Mouse (Mus musculus) right cerebral cortex, postnatal 36 days (tissue): Measurements from ENCODE around the gene Mypn.
A peak's percentile ranks its signal among the peaks of the same experiment; 100 is the strongest.

Experiments
- DNase-seq, 2 experiments: peaks; one replicate each; pipeline ENCODE4 v3.0.0; 2022; ENCODE audit warnings: low spot score in 2 of 2, mixed read lengths in 1 of 2

The Mypn gene

DNA sequence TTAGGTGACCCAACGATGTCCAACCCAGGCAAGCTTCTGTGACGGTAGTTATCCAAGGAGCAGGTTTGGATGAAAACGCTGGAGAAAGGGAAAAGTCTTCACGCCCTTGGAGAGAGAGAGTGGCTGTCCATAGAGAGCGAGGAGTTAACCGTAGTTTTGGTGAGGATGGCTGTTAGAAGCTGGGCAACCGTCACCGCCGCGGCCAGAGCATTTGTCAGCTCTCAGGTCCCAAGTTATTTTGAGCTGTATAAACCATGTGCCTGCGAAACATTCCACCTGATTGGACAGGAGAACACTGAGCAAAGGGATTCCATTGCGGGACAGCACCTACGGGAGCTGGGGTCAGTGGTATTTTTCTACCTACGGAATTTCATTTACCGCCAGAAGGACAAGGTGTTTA, at the start of gene Mypn:
Mypn (minus strand) TSS at position 225 of the 400 bp plus-strand sequence.
- DNase-seq, result no peak

DNA sequence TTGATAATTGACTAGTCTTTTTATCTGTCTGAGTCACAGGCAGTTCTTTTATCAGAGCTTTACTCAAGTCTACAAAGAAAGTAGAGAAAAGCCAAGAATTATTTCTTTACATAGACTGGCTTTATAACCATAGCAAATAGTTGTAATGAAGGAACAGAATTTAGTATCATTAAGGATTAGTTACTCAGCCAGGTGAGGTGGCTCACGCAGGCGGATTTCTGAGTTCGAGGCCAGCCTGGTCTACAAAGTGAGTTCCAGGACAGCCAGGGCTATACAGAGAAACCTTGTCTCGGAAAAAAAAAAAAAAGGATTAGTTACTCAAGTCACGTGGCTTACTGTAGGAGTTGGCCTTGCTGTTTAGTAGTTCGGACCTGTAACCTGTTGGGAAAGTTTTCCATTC, 44.7 kb upstream of the Mypn start:
- no peak for DNase-seq

DNA sequence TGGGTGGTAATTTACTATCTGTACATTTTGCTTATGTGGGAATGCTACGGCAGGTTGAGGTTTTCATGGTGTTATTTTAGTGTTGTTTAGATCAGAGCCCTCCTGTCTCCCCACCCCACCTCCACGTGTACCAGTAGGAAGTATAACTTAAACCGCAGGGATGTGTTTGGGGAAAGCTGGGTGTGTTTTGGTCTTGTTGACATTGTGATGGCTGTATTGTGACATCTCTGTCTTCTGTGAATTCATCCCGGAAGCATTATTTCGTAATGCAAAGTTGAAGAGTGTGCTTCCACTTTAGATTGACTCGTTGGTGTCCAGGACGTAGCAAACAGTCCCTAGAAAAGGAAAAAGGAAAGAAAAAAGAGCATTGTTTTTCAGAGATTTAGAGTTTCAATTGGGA, 43.7 kb upstream of the Mypn start:
- no peak for DNase-seq

DNA sequence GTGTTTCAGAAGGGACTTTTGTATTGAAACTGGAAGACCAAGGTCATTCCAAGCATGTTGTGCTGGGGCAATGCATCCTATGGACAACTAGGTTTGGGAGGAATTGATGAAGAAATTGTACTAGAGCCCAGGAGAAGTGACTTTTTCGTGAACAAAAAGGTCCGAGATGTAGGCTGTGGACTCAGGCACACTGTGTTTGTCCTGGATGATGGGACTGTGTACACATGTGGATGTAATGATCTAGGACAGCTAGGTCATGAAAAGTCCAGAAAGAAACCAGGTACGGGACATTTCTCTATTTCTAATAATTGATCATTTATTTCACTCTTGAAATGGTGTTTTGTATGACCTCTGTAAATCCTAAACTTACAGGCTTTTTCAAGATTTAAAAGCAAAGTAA, 42.1 kb upstream of the Mypn start:
- no peak for DNase-seq

DNA sequence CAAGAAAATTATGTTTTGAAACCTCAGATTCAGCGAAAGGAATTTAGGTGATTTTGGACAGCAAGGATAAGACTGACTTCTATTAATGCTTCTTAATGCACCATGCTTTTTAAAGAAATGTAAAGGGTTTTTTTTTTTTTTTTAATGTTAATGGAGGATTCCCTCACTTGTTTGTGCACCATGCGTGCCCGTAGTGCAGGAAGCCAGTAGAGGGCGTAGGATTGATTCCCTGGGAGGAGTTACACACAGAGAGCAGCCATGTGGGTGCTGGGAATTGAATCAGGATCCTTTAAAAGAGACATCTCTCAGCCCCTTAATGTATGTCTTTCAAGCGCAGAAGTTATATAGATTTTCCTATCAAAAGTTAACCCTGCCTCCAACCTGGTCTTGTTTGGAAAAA, 41.0 kb upstream of the Mypn start:
- DNase-seq, result no peak

DNA sequence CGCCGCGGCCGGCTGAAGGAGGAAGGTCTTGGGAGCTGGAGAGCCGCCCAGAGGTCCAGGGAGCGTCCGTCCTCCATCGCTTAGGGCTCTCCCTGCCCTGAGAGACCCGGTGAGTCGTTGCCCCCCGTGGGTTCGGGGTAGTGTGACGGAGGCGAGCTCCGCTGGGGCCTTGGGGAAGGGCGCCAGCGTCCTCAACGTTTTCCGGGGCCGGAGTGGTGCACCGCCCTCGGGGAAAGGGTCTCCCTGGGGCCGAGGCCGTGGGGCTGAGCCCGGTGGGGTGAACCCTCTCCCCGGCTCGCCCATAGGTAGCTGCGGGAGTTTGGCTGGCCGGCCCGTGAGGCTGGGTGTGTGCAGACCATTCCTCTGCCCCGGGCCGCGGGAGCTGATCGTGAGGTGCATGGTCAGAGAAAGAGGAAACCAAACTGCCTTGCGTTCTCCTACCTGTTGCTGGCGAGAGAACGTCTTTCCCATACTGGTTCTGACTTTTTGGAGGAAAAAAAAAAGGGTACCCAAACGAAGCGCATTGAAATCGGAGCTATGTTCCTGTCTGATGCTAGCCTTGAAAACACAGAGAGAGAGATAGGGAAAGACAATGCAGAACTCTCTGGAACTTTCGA, 40.4 kb upstream of the Mypn start:
- DNase-seq, result no peak

DNA sequence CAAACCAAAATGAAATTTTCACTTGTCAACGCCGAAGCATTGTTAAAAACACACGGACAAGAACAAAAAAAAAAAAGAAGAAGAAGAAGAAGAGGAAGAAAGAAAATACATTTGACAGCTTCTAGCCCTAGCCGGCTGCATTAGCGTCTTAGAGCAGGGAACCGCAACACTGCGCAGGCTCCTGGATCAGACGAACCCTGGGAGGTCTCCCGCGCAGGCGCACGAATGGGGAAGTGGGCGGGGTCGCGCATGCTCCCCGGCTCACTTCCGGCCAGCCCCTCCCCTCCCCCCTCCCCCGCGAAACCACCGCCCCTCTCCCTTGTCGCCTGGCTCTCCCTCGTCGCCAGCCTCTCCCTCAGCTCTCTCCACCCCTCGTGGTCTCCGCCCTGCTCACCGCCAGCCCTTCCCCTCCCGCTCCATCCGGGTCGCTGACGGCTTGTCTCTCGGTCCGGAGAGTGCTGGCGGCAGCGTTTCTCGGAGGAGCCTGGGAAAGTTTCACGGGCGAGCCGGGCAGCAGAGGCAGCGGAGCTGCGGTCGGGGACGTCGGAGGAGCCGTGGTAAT, 39.8 kb upstream of the Mypn start, which contains the start of gene Herc4:
Herc4 (plus strand) TSS at position 318 of the 562 bp plus-strand sequence.
- peak; percentile 92 to 93 for DNase-seq

DNA sequence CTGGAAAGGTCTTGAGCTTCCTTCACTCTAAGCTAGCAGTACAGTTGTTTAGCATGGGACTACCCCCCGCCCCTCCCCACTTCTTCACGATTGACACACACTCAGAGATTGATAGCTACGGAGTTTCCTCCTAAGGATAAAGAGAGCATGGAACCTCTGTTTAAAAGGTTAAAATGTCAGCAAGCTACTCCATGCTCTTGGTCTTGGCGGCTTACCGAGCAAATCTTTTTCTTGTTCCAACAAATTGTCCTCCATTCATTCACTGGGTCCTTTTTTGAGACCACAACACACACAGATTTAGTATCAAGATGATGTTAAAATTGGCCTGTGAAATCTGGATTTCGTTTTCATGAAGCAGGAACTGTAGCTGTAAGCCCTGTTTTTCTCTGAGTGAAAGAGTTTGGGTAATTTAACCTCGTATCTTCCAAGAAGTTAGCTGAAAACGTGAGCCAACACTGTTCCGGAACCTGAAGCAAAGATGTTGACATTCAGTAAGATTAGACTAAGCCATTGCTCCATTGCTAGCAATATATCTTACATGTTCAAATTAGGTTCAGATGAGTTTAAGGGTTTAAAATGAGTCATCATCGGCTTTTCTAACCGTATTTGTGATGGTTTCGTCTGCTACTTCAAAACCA, 39.2 kb upstream of the Mypn start:
- DNase-seq, result no peak

DNA sequence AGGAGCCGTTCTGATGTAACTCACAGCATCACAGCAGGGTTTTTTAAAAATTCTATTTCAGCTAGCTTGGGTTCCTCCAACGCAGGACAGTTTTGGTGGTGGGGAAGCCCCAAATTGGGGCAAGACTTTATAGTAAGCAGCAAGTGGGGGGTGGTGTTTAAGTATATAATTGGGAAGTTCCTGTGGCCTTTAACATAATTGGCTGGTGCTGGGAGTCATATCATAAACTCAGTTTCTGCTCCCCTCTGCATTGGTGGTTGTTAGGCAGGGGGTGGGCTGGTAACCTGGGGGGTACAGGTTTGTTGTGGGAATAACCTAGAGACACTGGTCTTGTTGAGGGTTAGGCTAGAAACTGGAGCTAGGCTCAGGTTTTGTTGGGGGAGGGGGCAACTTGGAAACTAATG, 37.1 kb upstream of the Mypn start:
- no peak for DNase-seq

DNA sequence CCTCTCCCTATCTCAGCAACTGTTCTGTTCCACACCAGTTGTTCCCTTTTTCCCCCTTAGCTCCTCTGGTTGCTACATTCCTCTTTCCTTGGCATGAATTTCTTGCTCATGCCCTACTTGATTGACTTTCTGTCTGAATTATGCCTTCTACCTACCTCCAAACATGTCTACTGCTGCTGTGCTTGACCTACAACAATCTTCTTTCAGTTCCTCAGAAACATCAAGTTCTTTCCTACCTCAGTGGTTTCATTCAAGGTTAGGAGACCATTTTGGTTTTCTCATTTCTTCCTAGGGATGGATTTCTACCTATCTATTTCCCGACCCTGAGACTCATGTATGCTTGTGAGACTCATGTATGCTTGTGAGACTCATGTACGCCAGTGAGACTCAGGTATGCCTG, 36.1 kb upstream of the Mypn start:
- no peak for DNase-seq

DNA sequence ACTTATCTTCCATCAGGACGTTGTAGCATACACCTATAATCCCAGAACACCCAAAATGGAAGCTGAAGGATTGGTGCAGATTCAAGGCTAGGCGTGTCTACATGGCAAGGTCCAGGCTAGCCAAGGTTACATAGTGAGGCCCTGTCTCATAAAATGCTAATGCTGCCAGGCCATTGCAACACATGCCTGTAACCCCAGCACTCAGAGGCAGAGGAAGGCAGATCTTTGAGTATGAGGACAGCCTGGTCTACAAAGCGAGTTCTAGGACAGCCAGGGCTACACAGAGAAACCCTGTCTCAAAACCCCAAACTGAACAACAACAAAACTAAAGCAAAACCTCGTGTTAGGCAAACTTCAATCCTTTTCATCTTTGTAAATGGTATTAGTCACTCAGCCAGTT, 34.3 kb upstream of the Mypn start:
- DNase-seq, result no peak

DNA sequence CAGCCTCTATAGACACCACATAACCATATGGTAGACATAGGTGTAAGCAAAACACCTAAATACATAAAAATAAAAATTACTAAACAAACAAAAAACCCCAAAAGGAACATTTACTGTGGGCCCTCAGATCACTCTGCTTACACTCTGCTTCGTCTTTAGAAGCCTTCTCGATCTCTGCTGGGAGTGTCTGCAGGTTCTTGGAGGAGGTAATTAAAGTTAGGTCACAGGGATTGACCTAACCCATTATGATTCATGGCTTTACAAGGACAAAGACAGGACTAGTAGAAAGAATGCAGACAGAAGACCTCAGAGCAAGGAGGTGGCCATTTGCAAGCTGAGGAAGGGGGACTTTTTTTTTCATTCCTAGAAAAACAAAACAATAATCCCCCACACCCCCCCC, 33.5 kb upstream of the Mypn start:
- no peak for DNase-seq

DNA sequence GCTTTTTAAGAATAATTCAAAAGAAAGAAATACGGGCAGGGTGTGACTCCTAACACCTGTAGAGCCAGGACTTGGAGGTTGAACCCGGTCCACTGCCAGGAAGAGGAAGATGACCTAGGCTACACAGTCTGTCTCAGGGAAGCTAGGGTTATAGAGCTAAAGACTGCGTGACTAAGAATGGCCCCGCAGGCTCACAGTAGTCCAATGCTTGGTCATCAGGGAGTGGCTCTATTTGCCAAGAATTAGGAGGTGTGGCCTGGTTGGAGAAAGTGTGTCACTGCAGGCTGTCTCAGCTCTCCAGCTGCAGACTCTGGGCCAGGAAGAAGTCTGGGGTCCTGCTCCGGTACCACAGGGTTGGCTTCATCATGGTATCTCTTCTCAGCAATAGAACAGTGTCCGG, 32.9 kb upstream of the Mypn start:
- DNase-seq, result no peak

DNA sequence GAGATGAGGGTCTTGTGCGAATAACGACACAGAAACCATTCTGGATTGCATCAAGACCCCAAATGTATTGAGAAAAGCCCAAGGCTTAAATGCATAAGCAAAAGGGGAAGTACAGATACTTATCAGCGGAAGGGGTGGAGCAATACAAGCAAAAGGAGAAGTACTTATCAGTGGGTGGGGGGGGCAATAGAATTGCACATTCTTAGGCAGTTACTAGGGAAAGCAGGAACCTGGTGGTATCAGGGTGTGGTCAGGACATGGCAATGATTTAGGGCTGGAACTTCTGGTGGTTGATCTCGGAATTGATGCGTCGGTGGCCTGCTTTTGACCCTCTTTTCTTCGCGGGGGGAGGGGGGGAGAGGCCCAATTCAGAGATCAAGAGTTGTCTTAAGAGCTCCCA, 32.1 kb upstream of the Mypn start:
- no peak for DNase-seq

DNA sequence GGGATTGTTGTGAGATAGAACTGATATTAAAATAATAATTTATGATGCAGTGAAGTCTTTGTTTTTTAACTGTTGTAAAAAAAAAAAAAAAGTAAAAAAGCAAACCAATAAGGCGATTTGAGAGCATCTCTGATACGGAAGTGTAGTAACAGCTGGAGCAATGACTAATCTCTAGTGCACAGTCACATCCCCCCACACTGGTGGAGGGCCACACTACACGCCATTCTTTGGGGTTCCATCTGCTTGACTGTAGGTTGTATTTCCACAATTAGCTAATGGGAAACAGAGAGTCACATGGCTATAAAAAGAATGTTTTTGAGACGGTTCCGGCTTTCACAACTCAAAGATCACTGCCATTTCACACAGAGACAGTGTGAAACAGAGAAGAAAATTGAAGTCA, 30.4 kb upstream of the Mypn start:
- DNase-seq, result peak in 1 of 2 experiments; percentile 22

DNA sequence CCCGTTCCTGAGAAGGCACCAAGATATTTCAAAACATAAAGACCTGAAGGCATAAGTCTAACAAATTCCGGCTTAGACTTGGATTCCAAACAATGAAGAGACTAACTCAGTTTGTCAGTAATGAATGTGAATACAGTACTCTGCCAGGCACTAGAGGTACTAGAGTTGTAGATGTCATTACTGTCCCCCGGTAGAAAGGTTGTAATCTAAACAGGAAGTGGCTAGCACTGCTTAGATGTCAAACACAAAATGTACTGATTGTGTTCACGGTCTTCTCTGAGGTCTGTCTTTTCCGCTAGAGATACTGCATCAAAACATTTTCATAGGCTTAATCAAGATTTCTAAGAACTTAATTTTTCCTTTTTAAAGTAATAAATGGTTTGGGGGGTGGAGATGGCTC, 27.9 kb upstream of the Mypn start:
- DNase-seq, result no peak

DNA sequence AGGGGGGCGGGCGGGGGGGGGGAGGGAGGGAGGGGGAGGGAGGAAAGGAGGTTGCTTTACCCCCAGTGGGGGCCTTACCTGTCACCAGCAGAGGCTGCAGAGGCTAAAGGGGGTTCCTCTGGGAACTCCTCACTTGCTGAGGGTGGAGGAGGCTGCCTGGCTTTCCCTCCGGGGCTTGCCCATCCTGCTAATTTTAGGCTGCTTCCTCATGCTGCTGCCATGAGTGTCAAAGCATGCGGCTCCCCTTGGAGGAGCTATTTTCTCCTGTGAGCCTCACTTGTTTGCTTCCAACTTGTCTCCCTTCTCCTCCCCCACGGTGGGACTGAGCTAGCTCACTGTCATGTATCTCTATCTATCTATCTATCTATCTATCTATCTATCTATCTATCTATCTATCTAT, 27.1 kb upstream of the Mypn start:
- peak in 1 of 2 experiments; percentile 48 for DNase-seq

DNA sequence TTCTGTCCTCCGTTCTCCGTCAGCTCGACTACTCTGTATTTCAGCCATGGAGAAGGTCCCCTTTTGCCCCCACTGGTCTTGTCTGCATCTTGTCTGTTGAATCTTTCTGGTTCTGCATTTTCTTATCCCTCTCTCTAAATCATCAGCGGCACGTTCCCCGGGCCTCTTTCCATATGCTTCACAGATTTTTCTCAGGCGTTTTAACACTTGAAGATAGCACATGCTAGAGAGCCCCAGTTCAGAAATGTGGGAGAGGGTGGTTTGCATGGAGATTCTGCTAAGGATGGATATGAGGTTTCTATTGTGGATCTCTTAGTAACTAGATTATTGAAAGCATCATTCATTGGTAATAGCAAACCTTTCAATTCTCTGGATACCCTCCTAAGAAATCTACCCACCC, 26.5 kb upstream of the Mypn start:
- peak in 1 of 2 experiments; percentile 14 for DNase-seq

DNA sequence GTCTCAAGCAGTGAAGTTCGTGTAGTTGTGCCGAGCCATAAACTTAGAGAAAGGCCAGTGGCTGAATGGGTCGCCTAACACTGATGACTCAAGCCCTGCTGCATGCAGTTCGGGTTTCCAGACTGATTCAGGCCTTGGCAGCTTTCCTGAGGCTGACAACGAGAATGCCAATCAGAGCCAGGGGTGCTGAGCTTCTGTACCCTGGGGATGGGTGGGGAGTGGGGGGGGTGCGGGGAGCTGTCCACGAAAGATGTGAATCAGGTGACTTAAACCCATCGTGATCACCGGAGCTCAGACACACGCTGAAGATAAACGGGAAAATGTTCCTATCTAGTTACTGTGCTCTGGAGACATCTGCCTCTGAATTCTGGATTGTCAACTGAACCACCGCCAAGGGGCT, 20.6 kb upstream of the Mypn start:
- DNase-seq, result no peak

DNA sequence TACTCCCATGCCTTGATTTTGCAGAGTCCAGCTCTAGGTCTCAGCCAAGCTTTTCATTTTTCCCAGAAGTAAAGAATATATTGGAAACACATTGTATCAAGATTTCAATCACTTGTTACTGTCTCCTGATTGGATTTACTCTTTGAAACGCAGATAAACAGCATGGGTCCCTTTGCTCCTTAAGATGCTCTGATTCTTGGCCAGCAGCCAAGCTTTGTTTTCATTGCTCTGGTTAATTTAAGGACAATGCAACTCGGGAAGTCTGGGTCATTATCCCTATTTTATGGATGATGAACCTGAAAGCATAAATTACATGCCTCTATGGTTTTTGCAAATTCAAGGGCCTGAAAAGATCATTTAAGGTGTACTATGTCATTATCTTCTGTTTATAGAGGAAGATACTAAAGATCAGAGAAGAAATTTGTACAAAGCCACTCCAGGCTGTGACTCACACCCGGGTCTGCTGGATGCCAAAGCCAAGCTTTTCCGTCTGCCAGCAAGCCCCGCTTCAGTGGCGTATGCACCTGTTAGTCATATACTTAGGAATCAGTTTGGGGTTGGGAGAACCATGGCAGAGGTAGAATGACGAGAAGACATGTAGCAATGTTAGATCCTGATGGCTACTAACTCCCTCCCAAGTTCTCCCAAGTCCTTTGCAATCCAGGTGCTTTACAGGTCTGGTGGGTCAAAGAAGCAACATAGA, 17.5 kb upstream of the Mypn start:
- no peak for DNase-seq

DNA sequence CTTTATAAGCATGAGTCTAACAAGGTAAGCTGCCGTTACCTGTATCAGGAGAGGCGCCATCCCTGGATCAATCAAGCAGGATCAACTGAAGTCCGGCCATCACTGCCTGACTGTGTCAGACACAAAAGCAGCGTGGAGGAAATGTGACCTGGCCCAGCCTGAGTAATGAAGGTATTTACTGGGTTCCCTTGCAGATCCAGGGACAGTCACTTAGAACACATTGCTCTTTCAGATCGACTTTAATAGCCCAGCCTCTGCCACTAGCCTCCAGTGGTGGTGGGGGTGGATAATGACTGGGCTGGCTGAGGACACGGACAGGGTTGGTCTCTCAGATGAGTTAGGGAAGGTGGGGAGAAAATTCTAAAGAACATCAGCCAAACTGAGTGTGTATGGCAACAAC, 5.1 kb upstream of the Mypn start:
- no peak for DNase-seq

DNA sequence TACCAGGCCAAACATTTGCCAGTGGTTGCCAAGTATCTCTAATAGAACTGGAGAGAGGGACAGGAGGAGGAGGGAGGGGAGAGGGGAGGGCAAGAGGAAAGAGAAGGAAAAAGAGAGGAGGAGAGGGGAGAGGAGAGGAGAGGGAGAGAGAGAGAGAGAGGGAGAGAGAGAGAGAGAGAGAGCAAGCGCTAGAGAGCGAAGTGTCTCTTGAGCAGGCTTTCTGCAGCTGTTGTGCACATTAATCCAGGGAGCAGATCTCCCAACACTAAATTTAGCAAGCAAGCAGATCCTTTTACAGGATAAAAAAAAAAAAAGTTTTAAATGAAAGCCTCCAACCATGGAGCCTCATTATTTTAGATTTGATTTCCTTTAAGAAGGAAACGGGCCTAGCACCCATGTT, 750 bp downstream of the Mypn start:
- no peak for DNase-seq

DNA sequence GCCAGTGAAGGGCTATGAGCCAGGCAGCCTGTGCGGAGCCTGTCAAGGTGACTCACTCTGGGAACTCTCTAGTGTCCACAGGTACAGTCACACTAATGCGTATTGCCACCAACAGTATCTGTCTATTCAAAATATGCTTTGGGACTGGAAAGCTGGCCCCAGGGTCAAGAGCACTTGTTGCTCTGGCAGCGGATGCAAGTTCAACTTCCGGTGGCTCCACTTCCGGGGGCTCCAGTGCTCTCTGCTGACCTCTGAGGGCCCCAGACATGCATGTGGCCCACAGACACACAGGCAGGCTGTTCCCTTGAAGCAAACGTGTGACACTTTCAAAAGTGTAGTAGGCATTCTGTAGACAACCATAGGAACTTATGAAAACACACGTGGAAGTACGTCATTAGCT, 2.2 kb downstream of the Mypn start:
- DNase-seq, result no peak
